Mouse (Mus musculus) G1E (cell line): Measurements from ENCODE around the gene Rgma. TPM values are rescaled to one million over a fixed set of nuclear protein-coding genes. Genes with fewer than 3 reads are reported as not detected.
A peak's percentile ranks its signal among the peaks of the same experiment; 100 is the strongest.

Experiments used
- ATAC-seq: 2 replicates; pipeline ENCODE4 v1.8.0; 2016; ENCODE audit warnings: mild to moderate bottlenecking; ENCODE audit not compliant: insufficient number of reproducible peaks, poor library complexity, low FRiP score, severe bottlenecking; ENCODE audit errors: extremely low read depth
- DNase-seq: peaks from one replicate; pipeline ENCODE4 v3.0.0; 2012; ENCODE audit warnings: low spot score
- H3K27me3 ChIP-seq: 2 replicates; pipeline ENCODE4 v1.6.1; 2012; ENCODE audit warnings: mild to moderate bottlenecking, low read length, inconsistent platforms; ENCODE audit not compliant: insufficient read depth
- H3K36me3 ChIP-seq: replicated peaks from 2 replicates; pipeline ENCODE3; 2012; ENCODE audit warnings: mild to moderate bottlenecking, inconsistent platforms
- H3K4me1 ChIP-seq: 2 replicates; pipeline ENCODE4 v1.6.1; 2012; ENCODE audit warnings: low read depth, low read length, inconsistent platforms, mixed read lengths; ENCODE audit not compliant: insufficient read depth
- H3K4me3 ChIP-seq: 2 replicates; pipeline ENCODE4 v1.5.1; 2012; ENCODE audit warnings: low read depth, mild to moderate bottlenecking, inconsistent platforms, low read length, moderate library complexity, mixed read lengths
- H3K9me3 ChIP-seq: replicated peaks from 2 replicates; pipeline ENCODE4 v1.6.1; 2012; ENCODE audit warnings: inconsistent platforms
- CTCF ChIP-seq: IDR thresholded peaks from 2 replicates; pipeline ENCODE4 v1.5.1; 2012; ENCODE audit warnings: low read depth, low read length, inconsistent platforms, mixed read lengths
- GATA1 ChIP-seq: IDR thresholded peaks from 2 replicates; pipeline ENCODE4 v1.6.1; 2012; ENCODE audit warnings: borderline replicate concordance, low read length, inconsistent platforms, mixed read lengths
- GATA2 ChIP-seq: IDR thresholded peaks from 2 replicates; pipeline ENCODE4 v1.6.1; 2012; ENCODE audit warnings: low read depth, low read length, inconsistent platforms, borderline replicate concordance
- POLR2AphosphoS5 ChIP-seq: IDR thresholded peaks from 2 replicates; pipeline ENCODE4 v1.6.1; 2012; ENCODE audit warnings: low read depth, low read length, inconsistent platforms; ENCODE audit not compliant: insufficient replicate concordance
- TAL1 ChIP-seq: conservative IDR thresholded peaks from 2 replicates; pipeline ENCODE4 v1.6.1; 2012; ENCODE audit warnings: low read depth, low read length, inconsistent platforms, mixed read lengths
- polyA plus RNA-seq: library from polyadenylated mRNA; stranded (reverse); fragments of >175 nt; gene quantifications from 2 replicates; pipeline ENCODE4 v1.2.3, GENCODE M21; 2012
- total RNA-seq, 2 experiments: library from RNA; stranded (forward) in 1 of 2; stranded (reverse) in 1 of 2; fragments of 200-1000 nt in 1 of 2; fragments of >200 nt in 1 of 2; fragmentation: Nextera tagmentation in 1 of 2; gene quantifications; 2 replicates each; pipeline ENCODE4 v1.2.3; 2014 to 2017

Gene Rgma
- total and polyA plus RNA-seq, 3 experiments: 0.55 TPM; not detected in 2

DNA sequence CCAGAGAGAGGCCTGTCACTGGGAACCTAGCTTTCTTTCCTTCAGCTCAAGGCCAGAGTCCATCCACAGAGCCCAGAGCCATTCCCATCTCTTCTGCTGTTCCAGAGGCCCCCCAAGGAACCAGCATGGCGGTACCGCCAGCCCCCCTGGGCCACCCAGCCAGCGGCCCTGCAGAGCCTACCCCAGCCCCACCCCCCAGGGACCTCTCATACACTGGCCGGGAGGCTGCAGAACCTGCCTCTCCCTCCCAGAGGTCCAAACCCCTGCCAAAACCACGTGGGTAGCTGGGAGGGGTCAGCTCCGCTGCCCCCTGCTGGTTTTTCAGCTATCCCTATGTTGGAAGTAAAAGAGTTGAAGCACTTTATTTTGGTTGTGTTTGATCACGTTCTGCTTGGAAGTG is 44.1 kb downstream of the Rgma start:
- TF ChIP-seq POLR2AphosphoS5: no peak
- no peak for TF ChIP-seq GATA2
- TF ChIP-seq CTCF: no peak
- TF ChIP-seq TAL1: no peak
- no peak for TF ChIP-seq GATA1
- no peak for ATAC-seq
- no peak for DNase-seq
- H3K4me1 ChIP-seq: peaks cover 9% of the 10 kb centered on the region
- H3K9me3 ChIP-seq: no peaks in the 10 kb centered on the region
- H3K4me3 ChIP-seq: no peak overlapping the region
- peaks cover 2% of the 10 kb centered on the region for H3K36me3 ChIP-seq
- H3K27me3 ChIP-seq: peaks cover 6% of the 10 kb centered on the region; the same call in 1 of the 2 replicates

DNA sequence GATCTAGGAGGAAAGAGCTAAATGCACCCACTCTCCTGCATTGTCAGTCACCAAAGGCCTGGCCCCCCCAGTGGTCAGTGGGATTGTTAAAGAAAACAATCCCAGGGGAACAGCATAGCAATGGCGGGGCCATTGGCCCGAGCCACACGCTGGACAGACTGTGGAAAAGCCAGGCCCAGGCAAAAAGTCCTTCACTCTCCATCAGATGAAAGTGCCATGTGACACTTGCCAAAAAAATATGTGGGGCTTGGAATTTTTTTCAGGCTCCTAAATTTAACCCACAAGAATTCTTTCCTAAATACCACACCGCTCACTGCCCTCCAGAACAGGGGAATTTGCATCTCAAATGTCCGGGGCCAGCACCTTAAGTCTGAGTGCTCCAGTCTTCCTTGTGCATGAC is 45.5 kb downstream of the Rgma start:
- no peak overlapping the region for H3K4me3 ChIP-seq
- TF ChIP-seq CTCF: no peak
- no peak for TF ChIP-seq GATA1
- TF ChIP-seq GATA2: no peak
- TF ChIP-seq POLR2AphosphoS5: no peak
- no peak for TF ChIP-seq TAL1
- H3K36me3 ChIP-seq: peaks cover 11% of the 10 kb centered on the region
- H3K27me3 ChIP-seq: peaks cover 6% of the 10 kb centered on the region; the same call in 1 of the 2 replicates
- no peaks in the 10 kb centered on the region for H3K9me3 ChIP-seq
- ATAC-seq: no peak
- peaks cover 17% of the 10 kb centered on the region for H3K4me1 ChIP-seq
- no peak for DNase-seq

DNA sequence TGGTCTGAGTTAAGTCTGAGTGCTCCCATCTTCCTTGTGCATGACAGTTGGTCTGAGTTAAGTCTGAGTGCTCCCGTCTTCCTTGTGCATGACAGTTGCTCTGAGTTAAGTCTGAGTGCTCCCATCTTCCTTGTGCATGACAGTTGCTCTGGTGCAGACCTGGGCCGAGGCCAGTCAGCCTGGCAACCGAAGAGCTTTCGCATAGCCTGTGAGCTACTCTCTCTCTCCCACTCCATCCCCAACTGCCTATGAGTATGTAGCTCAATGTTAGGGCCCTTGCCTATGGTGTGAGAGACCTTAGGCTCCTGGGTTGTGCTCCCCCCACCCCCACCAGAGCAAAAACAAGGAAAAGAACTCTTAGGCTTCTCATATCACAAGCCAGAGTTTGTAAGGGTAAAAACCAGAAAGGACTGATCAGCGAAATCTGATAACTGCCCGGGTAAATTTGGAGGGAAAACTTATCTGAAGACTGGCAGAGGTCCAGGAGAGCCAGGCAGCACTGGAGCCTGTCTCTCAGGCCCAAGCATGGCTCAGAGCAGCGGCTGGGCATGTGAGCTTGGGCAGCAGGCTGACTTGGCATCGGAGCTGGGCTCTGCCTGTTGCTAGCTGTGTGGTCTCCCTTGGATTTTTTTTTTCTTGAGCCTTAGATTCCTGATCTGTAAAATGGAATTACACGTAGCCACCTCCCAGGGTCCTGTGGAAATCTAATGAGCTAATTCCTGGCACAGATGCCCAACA is 46.1 kb downstream of the Rgma start:
- Histone ChIP-seq H3K4me1 (peaks cover 17% of the 10 kb centered on the region), H3K36me3 (peaks cover 15% of the 10 kb centered on the region), H3K4me3 (no peak overlapping the region), H3K27me3 (peaks cover 6% of the 10 kb centered on the region; the same call in 1 of the 2 replicates), H3K9me3 (no peaks in the 10 kb centered on the region)
- ATAC-seq (no peak), DNase-seq (no peak)
- TF ChIP-seq POLR2AphosphoS5 (no peak), GATA2 (no peak), GATA1 (no peak), CTCF (no peak), TAL1 (no peak)

DNA sequence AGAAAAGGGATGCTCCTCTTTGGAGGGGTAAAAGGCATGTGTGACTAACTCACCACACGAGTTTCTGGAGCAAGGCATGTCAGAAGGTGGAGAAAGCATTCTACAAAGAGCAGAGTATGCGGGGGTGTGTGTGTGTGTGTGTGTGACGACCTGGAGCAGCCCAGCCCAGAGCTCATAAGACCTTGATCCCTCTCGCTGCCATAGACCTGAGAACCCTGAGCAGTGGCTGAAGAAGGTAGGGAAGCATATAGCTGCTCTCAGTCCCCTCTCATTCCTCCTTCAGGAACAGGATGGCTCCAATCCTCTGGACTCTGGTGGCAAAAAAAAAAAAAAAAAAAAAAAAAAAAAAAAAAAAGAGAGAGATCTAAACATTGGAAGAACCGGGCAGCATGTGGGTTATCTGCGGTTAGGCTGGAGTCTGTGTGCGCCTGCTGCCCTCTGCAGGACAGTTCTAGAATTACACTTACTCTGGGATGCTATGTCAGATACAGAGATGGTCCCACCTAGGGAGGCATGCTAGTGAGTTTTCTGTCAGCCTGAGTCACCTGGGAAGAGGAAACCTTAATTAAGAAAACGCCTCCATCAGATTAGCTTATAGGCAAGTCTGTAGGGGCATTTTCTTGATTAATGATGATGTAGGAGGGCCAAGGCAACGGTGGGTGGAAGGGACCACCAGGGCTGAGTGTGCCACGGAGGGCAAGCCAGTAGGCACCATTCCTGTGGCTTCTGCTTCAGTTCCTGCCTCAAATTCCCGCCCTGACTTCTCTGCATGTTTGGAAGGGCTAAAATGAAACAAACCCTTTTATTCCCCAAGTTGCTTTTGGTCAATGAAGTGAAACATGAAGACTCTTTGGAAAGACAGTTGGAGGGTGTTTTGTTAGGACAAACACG is 47.2 kb downstream of the Rgma start:
- peak; percentile 70 for DNase-seq
- peaks cover 4% of the 10 kb centered on the region; the same call in 1 of the 2 replicates for H3K27me3 ChIP-seq
- peaks cover 20% of the 10 kb centered on the region for H3K4me1 ChIP-seq
- TF ChIP-seq GATA2 (no peak), CTCF (peak; percentile 89)
- no peak overlapping the region for H3K4me3 ChIP-seq
- no peaks in the 10 kb centered on the region for H3K9me3 ChIP-seq
- peaks cover 25% of the 10 kb centered on the region for H3K36me3 ChIP-seq
- ATAC-seq: peak; percentile 54

DNA sequence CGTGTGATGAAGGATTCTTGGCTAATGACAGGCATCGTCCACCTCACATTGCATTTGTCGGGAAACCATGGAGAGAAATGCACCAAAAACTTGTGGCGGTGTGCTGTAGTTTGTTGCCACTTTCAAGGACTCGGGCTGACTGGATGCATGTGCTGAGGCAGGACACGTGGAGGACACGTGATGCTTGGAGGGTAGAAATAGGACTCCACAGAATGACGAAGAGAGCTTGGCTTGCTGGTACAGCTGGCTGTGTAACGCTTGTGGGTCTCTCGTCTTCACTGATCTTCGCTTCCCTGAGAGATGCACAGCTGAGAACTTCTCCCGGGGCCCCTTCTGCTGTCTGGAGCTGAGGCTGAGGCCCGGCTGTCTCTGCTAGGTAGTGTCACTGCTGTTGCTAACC is 47.9 kb downstream of the Rgma start:
- Histone ChIP-seq H3K9me3 (no peaks in the 10 kb centered on the region), H3K4me1 (peaks cover 23% of the 10 kb centered on the region), H3K36me3 (peaks cover 32% of the 10 kb centered on the region), H3K4me3 (no peak overlapping the region), H3K27me3 (peaks cover 2% of the 10 kb centered on the region; the same call in 1 of the 2 replicates)
- TF ChIP-seq GATA2 (no peak), GATA1 (no peak), TAL1 (no peak), CTCF (no peak), POLR2AphosphoS5 (no peak)
- ATAC-seq (no peak), DNase-seq (no peak)

DNA sequence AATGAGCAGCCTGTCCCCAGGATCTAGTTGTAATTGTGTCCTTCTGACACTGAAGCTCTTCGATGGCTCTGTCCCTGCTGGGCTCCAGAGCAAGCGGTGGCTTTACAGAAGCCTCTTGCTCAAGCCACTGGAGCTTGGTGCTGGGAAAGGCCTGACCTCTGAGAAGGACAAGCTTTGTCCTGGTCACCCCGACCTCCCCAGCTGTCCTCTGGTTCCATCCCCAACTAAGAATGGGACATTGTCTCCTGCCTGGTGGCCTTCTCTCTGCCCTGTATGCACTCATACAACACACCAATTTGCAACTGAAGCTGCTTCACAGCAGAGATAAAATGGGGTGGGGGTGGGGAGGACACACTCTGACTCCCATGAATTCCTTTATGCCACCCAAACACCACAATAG is 48.9 kb downstream of the Rgma start:
- ATAC-seq (no peak), DNase-seq (no peak)
- no peak for TF ChIP-seq CTCF
- TF ChIP-seq POLR2AphosphoS5: no peak
- no peak for TF ChIP-seq GATA2
- TF ChIP-seq TAL1: no peak
- TF ChIP-seq GATA1: no peak
- no peaks in the 10 kb centered on the region for H3K9me3 ChIP-seq
- peaks cover 42% of the 10 kb centered on the region for H3K36me3 ChIP-seq
- no peak overlapping the region for H3K4me3 ChIP-seq
- peaks cover 2% of the 10 kb centered on the region; the same call in 1 of the 2 replicates for H3K27me3 ChIP-seq
- H3K4me1 ChIP-seq: peaks cover 23% of the 10 kb centered on the region
